Mouse (Mus musculus) kidney, embryonic 14.5 days (tissue): Measurements from ENCODE around the gene Rasl10b. TPM values are rescaled to one million over a fixed set of nuclear protein-coding genes. Genes with fewer than 3 reads are reported as not detected.

Experiments
- ATAC-seq: fragments of 200-750 bp; cut with Nextera tagmentation; 2 replicates; pipeline ENCODE4 v1.8.0; 2017; ENCODE audit warnings: moderate number of reproducible peaks, mild to moderate bottlenecking, moderate TSS enrichment, moderate library complexity; ENCODE audit not compliant: low FRiP score, low TSS enrichment
- H3K27ac ChIP-seq: fragments of 300-500 bp; sonication (generic); 2 replicates; pipeline ENCODE4 v1.5.1; 2014; ENCODE audit warnings: low read depth, mild to moderate bottlenecking, low read length, moderate library complexity, mixed read lengths
- H3K27me3 ChIP-seq: fragments of 300-500 bp; sonication (generic); 2 replicates; pipeline ENCODE4 v1.6.1; 2014; ENCODE audit warnings: mild to moderate bottlenecking, low read length; ENCODE audit not compliant: control insufficient read depth, insufficient read depth
- H3K36me3 ChIP-seq: fragments of 300-500 bp; sonication (generic); 2 replicates; pipeline ENCODE4 v1.6.1; 2014; ENCODE audit warnings: low read length, mixed read lengths; ENCODE audit not compliant: control insufficient read depth, insufficient read depth
- H3K4me1 ChIP-seq: fragments of 300-500 bp; sonication (generic); 2 replicates; pipeline ENCODE4 v1.6.1; 2014; ENCODE audit warnings: low read length, mixed read lengths; ENCODE audit not compliant: control insufficient read depth, insufficient read depth
- H3K4me2 ChIP-seq: fragments of 300-500 bp; sonication (generic); replicated peaks from 2 replicates; pipeline ENCODE4 v1.6.1; 2014; ENCODE audit warnings: low read depth, mild to moderate bottlenecking, low read length
- H3K4me3 ChIP-seq: fragments of 300-500 bp; sonication (generic); 2 replicates; pipeline ENCODE4 v1.5.1; 2014; ENCODE audit warnings: mild to moderate bottlenecking, low read length
- H3K9ac ChIP-seq: fragments of 300-500 bp; sonication (generic); 2 replicates; pipeline ENCODE4 v1.6.1; 2014; ENCODE audit warnings: low read depth, mild to moderate bottlenecking, low read length, moderate library complexity
- H3K9me3 ChIP-seq: fragments of 300-500 bp; sonication (generic); 2 replicates; pipeline ENCODE4 v1.6.1; 2016; ENCODE audit warnings: low read length; ENCODE audit not compliant: control insufficient read depth
- WGBS: fragments of 180-500 bp; shearing (Covaris S2); extraction: QIAGEN DNeasy Blood & Tissue Kit; methylation state at CpG from one replicate; pipeline ENCODE4 v1.1.7; 2014; 5-methylcytosine and 5-hydroxymethylcytosine counted together
- polyA plus RNA-seq: library from polyadenylated mRNA; unstranded; fragments of >200 nt; fragmentation: Nextera tagmentation; extraction: Ambion mirVana; gene quantifications from 2 replicates; pipeline ENCODE4 v1.2.1, GENCODE M21; 2014

The Rasl10b gene
- polyA plus RNA-seq, 1 experiment from 2014 or later, result 0.61 TPM

DNA sequence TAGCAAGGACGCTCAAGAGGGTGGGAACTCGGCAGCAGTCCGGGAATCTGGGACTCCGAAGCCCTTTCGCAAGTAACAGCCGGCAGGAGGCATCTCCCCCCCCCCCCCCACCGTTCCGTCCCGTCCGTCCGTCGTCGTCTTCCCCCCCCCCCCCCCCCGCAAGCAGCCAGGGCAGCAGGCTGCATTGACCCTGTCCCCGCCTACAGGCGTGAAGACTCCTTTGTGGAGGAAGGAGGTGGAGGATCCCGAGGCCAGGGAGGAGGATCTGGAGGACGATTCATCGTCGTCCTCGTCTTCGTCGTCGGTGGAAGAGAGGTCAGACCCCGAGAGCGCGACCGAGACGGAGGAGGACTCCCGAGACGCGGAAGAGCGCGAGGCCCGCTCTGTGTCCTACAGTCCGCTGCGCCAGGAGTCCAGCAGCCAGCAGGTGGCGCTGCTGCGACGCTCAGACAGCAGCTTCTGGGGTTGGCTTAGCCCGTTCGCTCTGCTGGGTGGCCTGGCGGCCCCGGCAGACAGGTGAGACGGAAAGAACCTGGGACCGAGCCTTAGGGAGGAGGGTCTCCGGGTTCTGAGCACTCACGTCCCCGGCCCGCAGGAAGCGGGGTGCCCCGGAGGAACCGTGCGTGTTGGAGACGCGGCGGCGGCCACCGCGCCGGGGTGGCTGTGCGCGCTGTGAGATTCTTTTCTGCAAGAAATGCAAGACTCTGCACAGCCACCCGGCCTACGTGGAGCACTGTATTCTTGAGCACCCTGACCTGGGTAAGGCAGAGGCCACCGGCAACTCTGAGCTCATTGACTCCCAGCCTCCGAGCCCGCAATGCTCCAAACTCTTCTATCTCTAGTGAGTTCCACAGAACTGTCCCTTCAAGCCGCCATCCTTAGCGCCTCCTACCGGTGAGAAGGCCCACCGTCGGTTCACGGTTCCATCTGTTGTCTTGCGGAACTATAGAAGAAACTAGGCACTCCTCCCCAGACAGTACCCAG, 31.4 kb downstream of the Rasl10b start:
- peak overlapping the region; percentile 84 for H3K4me2 ChIP-seq
- H3K27ac ChIP-seq, result no peak overlapping the region
- peak; percentile 92 for ATAC-seq
- H3K27me3 ChIP-seq, result peaks cover 41% of the 10 kb centered on the region
- no peaks in the 10 kb centered on the region for H3K4me1 ChIP-seq
- H3K9me3 ChIP-seq, result no peaks in the 10 kb centered on the region
- peak overlapping the region; percentile 38 for H3K9ac ChIP-seq
- peak overlapping the region; percentile 48 for H3K4me3 ChIP-seq
- WGBS, result 1% methylated on average over 61 of the region's 75 CpGs
- H3K36me3 ChIP-seq, result no peaks in the 10 kb centered on the region

DNA sequence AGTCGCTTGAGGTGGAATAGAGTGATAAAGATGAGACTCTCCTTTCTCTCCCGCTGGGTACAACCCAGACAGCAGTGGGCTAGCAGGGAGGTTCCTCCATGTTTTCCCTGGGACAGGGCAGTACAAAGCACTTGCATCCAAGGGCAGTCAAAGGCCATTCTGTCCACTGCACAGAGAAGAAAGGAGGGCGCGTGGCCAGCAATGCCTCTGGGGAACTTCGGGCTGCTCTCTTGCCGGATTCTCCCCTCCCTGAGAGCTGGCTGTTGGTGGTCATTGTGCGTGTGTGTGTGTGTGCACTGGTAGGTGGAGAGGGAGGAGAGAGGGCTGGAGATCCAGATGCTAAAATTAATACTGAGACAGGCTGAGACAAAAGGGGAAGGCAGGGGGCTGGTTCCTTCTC, 32.3 kb downstream of the Rasl10b start:
- WGBS, result 44% methylated on average over 7 of the region's 7 CpGs
- ATAC-seq, result no peak
- no peaks in the 10 kb centered on the region for H3K9me3 ChIP-seq
- H3K4me3 ChIP-seq, result no peak overlapping the region
- H3K4me1 ChIP-seq, result no peaks in the 10 kb centered on the region
- no peaks in the 10 kb centered on the region for H3K36me3 ChIP-seq
- H3K4me2 ChIP-seq, result peak overlapping the region; percentile 84; the same call in 1 of the 2 replicates
- H3K9ac ChIP-seq, result no peak overlapping the region
- H3K27ac ChIP-seq, result no peak overlapping the region
- peaks cover 46% of the 10 kb centered on the region for H3K27me3 ChIP-seq

DNA sequence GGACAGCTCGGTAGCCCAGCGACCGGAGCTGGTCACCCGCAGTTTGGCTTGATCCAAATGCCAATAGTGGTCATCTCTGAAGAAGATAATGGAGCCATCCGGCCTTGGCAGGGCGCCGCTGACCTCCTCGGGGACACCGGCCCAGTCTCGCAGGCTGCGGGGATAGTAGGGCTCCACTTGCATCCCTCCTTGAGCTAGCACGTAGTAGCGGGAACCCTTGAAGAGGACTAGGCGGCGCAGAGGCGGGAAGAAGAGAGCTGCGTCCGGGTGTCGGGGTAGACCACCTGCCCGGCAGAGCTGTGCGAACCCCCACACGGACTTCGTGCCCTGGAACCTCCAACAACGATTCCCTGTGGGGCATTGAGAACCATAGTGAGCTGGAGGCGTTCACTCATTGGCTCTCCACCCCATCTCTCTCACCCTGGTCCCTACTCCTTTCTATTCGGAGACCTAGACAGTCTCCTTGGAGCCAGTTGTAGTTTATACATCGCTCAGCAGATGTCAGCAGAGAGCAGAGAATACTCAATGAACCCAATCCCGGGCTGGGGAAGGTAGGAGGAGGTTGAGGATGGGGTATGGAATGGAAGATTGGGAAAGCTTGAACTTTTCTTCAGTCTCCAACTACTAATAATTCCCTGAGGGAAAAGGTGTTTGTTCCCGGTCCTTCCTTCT, 33.8 kb downstream of the Rasl10b start:
- Histone ChIP-seq H3K9me3 (no peaks in the 10 kb centered on the region), H3K4me2 (peak overlapping the region; percentile 32; the same call in 1 of the 2 replicates), H3K4me3 (peak overlapping the region; percentile 3; the same call in 1 of the 2 replicates), H3K27me3 (peaks cover 51% of the 10 kb centered on the region), H3K27ac (no peak overlapping the region), H3K36me3 (no peaks in the 10 kb centered on the region), H3K4me1 (peaks cover 3% of the 10 kb centered on the region; the same call in 1 of the 2 replicates), H3K9ac (no peak overlapping the region)
- ATAC-seq, result 0 out of 2 replicates have a peak, but pooled peaks have one; percentile 25
- 12% methylated on average over 29 of the region's 29 CpGs for WGBS

DNA sequence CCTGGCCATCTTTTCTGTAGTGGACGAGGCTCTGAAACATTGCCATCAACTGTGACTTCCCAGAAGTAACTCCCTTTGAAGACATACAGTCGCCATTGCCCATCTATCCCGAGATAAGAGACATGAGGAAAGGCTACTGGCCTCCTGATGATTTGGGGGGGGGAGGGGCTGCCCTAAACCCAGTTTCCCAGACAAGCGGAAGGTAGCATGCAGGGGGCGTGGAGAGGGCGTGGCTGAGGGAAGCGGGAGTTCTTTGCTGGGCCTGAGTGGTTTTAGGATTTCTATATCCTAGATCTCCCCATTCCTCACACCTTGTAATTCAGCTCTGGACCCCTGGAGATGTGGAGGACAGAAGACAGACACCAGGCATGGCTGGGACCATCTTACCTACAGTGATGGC, 34.9 kb downstream of the Rasl10b start:
- no peak for ATAC-seq

DNA sequence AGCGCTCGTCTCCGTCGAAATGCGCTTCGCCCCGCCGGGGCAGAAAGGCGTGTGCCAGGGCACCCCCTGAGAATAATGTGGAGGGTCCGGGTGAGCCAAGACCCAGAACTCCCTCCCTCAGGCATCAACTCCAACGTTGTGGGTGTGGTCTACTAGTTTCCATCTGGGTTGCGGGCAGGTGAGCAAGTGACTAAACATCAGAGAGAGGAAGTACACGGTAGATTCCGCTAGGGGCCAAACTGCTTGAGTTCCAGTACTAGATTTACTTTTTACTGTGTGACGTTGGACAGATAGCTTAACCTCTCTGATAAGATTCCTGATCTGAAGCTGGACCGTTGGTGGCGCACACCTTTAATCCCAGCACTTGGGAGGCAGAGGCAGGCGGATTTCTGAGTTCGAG, 36.1 kb downstream of the Rasl10b start:
- H3K9me3 ChIP-seq, result no peaks in the 10 kb centered on the region
- H3K27me3 ChIP-seq, result peaks cover 51% of the 10 kb centered on the region
- H3K4me3 ChIP-seq, result peak overlapping the region; percentile 25
- H3K4me2 ChIP-seq, result peak overlapping the region; percentile 41
- no peak overlapping the region for H3K9ac ChIP-seq
- ATAC-seq, result no peak
- WGBS, result 29% methylated on average over 19 of the region's 19 CpGs
- no peaks in the 10 kb centered on the region for H3K36me3 ChIP-seq
- H3K27ac ChIP-seq, result no peak overlapping the region
- peaks cover 22% of the 10 kb centered on the region for H3K4me1 ChIP-seq

More for the DNA sequence above, 34.9 kb downstream of the Rasl10b start:
- Histone ChIP-seq H3K9me3 (no peaks in the 10 kb centered on the region), H3K4me1 (peaks cover 14% of the 10 kb centered on the region), H3K27ac (no peak overlapping the region), H3K27me3 (peaks cover 51% of the 10 kb centered on the region), H3K36me3 (no peaks in the 10 kb centered on the region), H3K9ac (no peak overlapping the region), H3K4me2 (no peak overlapping the region), H3K4me3 (no peak overlapping the region)
- 6% methylated on average over 7 of the region's 7 CpGs for WGBS

DNA sequence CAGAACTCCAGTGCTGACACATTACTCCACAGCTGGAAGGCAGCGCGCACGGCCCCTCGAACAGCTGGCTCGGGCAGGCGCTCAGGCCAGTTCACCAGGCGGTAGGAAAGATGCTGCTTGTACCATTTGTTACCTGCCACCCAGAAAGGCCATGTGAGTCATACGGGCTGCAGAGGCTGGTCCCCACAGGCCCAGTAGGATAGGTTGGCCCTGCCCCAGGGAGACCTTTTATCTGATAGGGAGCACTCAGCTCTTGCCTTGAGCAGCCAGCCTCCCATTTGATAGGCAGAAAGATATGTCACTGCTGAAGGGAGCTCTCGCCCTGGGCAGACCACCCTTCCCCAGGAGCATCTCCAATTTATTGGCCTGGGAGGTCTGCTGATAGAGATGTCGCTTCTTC, 38.7 kb downstream of the Rasl10b start:
- no peak overlapping the region for H3K4me2 ChIP-seq
- H3K36me3 ChIP-seq, result no peaks in the 10 kb centered on the region
- ATAC-seq, result no peak
- 61% methylated on average over 10 of the region's 10 CpGs for WGBS
- peaks cover 34% of the 10 kb centered on the region for H3K27me3 ChIP-seq
- H3K9me3 ChIP-seq, result no peaks in the 10 kb centered on the region
- H3K4me1 ChIP-seq, result peaks cover 22% of the 10 kb centered on the region
- H3K27ac ChIP-seq, result no peak overlapping the region; the same call in 1 of the 2 replicates
- H3K9ac ChIP-seq, result no peak overlapping the region
- no peak overlapping the region for H3K4me3 ChIP-seq

DNA sequence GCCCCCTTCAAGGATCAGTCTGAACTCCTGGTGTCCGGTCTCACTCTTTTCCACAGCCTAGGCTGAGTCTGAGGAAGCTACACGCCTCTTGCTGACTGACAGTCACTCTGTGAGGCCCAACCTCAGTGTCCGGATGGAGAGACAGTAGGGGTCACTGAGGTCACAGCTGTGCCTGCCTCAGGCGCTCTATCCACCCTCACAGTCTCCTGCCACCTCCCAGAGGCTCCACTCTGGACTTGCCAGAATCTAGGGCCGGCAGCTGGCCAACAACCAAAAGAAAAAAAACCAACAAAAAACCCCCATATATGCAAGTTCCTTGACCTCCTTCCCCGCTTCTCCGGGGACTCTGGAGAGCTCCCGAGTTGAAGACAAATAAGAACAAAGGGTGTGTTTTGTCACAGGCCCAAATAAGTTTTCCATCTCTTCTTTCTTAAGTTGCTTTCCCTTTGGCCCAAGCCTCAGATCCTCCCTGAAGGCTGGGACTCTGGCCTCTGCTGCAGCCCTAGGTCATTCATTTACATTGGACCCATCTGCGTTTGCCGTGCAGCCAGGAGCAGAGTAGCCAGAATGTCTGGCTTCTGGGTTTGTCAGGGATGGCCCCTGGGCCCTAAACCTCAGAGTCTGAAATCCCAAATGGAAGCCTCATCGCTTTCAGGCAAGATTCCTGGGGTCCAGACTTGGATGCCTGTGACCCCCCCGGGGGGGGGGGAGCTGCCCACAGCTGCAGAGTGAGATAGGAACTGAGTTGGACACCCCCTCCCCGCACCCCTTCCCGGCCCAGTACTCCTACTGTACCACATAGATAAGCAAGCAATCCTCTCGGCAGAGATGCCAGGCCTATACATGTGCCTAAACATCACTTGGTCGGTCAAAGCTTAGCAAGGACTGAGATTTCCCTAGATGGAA, 39.3 kb downstream of the Rasl10b start:
- ATAC-seq, result peak; percentile 38; the same call in 1 of the 2 replicates
- Histone ChIP-seq H3K27me3 (peaks cover 28% of the 10 kb centered on the region), H3K4me1 (peaks cover 22% of the 10 kb centered on the region), H3K4me2 (no peak overlapping the region), H3K9me3 (no peaks in the 10 kb centered on the region), H3K9ac (no peak overlapping the region), H3K36me3 (no peaks in the 10 kb centered on the region), H3K4me3 (no peak overlapping the region), H3K27ac (peak overlapping the region; percentile 76; the same call in 1 of the 2 replicates)
- whole genome bisulfite sequencing, result 43% methylated on average over 16 of the region's 16 CpGs

DNA sequence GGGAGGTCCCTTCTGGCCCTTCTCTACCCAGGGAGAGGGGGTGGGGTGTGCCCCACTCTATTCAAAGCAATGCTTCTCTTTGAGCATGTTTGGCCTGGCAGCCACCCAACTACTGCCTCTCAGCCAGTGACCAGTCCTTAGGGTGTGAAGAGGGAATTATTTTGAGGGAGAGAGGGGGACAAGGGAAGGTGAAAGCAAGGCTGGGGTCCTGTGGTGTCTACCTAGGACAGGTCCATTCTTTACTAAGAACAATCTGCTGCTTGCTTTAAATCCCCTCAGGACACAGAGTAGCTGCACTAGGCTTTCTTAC, 39.9 kb downstream of the Rasl10b start:
- Histone ChIP-seq H3K4me3 (no peak overlapping the region), H3K27me3 (peaks cover 24% of the 10 kb centered on the region), H3K27ac (peak overlapping the region; percentile 76; the same call in 1 of the 2 replicates), H3K36me3 (no peaks in the 10 kb centered on the region), H3K4me1 (peaks cover 22% of the 10 kb centered on the region), H3K4me2 (no peak overlapping the region), H3K9me3 (no peaks in the 10 kb centered on the region), H3K9ac (no peak overlapping the region)
- no peak for ATAC-seq
